Mouse (Mus musculus) stomach, postnatal 0 days (tissue): ENCODE data around the gene Fgfr2. TPM values are rescaled to one million over a fixed set of nuclear protein-coding genes. Genes with fewer than 3 reads are reported as not detected.

ENCODE experiments used
- ATAC-seq: fragments of 200-750 bp; cut with Nextera tagmentation; 2 replicates; pipeline ENCODE4 v1.8.0; 2017; ENCODE audit not compliant: low FRiP score, low TSS enrichment
- DNase-seq: peaks from one replicate; pipeline ENCODE4 v3.0.0-alpha.2; 2016; ENCODE audit warnings: low spot score
- H3K27ac ChIP-seq: fragments of 300-500 bp; sonication (generic); replicated peaks from 2 replicates; pipeline ENCODE4 v1.5.1; 2014; ENCODE audit warnings: mild to moderate bottlenecking, control low read depth
- H3K27me3 ChIP-seq: fragments of 300-500 bp; sonication (generic); 2 replicates; pipeline ENCODE4 v1.6.1; 2014; ENCODE audit warnings: low read length; ENCODE audit not compliant: control insufficient read depth, insufficient read depth
- H3K36me3 ChIP-seq: fragments of 300-500 bp; sonication (generic); 2 replicates; pipeline ENCODE4 v1.6.1; 2014; ENCODE audit warnings: low read length, mixed read lengths; ENCODE audit not compliant: control insufficient read depth, insufficient read depth
- H3K4me1 ChIP-seq: fragments of 300-500 bp; sonication (generic); replicated peaks from 2 replicates; pipeline ENCODE4 v1.6.1; 2014; ENCODE audit warnings: antibody characterized with exemption; ENCODE audit not compliant: control insufficient read depth, insufficient read depth
- H3K4me2 ChIP-seq: fragments of 300-500 bp; sonication (generic); replicated peaks from 2 replicates; pipeline ENCODE4 v1.6.1; 2014; ENCODE audit warnings: low read depth, mild to moderate bottlenecking, control low read depth, moderate library complexity
- H3K4me3 ChIP-seq: fragments of 300-500 bp; sonication (generic); 2 replicates; pipeline ENCODE4 v1.5.1; 2014; ENCODE audit warnings: low read depth, low read length, control low read depth
- H3K9ac ChIP-seq: fragments of 300-500 bp; sonication (generic); 2 replicates; pipeline ENCODE4 v1.6.1; 2014; ENCODE audit warnings: mild to moderate bottlenecking, low read length, control low read depth, mixed read lengths
- H3K9me3 ChIP-seq: fragments of 300-500 bp; sonication (generic); 2 replicates; pipeline ENCODE4 v1.6.1; 2016; ENCODE audit warnings: low read length; ENCODE audit not compliant: control insufficient read depth
- CTCF ChIP-seq: IDR thresholded peaks from 2 replicates; pipeline ENCODE4 v1.5.1; 2016; ENCODE audit warnings: antibody characterized with exemption, low read depth, mild to moderate bottlenecking, moderate library complexity
- EP300 ChIP-seq: optimal IDR thresholded peaks from 2 replicates; pipeline ENCODE3; 2016; ENCODE audit warnings: antibody characterized with exemption
- WGBS: fragments of 180-500 bp; shearing (Covaris S2); extraction: QIAGEN DNeasy Blood & Tissue Kit; methylation state at CpG from one replicate; pipeline ENCODE4 v1.1.7; 2014; 5-methylcytosine and 5-hydroxymethylcytosine counted together
- polyA plus RNA-seq: library from polyadenylated mRNA; unstranded; fragments of >200 nt; fragmentation: Nextera tagmentation; extraction: Ambion mirVana; gene quantifications from 2 replicates; pipeline ENCODE4 v1.2.1, GENCODE M21; 2015

Gene Fgfr2
- polyA plus RNA-seq, 1 experiment from 2014 or later = 60.8 TPM

- H3K4me3 ChIP-seq = no peak overlapping the region
- H3K4me2 ChIP-seq = no peak overlapping the region
- ATAC-seq = no peak
These were observed 736.8 kb downstream of the Fgfr2 start for GRCm38 (mm10) chr7:132386316-132386715.

GRCm38 (mm10) chr7:132385456-132386130 lies 737.6 kb downstream of the Fgfr2 start:
- Histone ChIP-seq H3K9ac (no peak overlapping the region), H3K27ac (no peak overlapping the region), H3K4me3 (no peak overlapping the region), H3K4me2 (no peak overlapping the region), H3K4me1 (no peaks in the 10 kb centered on the region), H3K27me3 (no peaks in the 10 kb centered on the region), H3K36me3 (no peaks in the 10 kb centered on the region), H3K9me3 (no peaks in the 10 kb centered on the region)
- TF ChIP-seq CTCF (no peak), EP300 (no peak)
- 31% methylated on average over 7 of the region's 7 CpGs for whole genome bisulfite sequencing
- no peak for ATAC-seq
- DNase-seq = no peak

More at GRCm38 (mm10) chr7:132386316-132386715, 736.8 kb downstream of the Fgfr2 start:
- no peak for DNase-seq
- WGBS = 31% methylated on average over 8 of the region's 8 CpGs
- H3K27me3 ChIP-seq = no peaks in the 10 kb centered on the region
- TF ChIP-seq EP300 (no peak), CTCF (no peak)
- no peaks in the 10 kb centered on the region for H3K9me3 ChIP-seq
- no peak overlapping the region for H3K27ac ChIP-seq
- no peak overlapping the region for H3K9ac ChIP-seq
- no peaks in the 10 kb centered on the region for H3K4me1 ChIP-seq
- no peaks in the 10 kb centered on the region for H3K36me3 ChIP-seq

GRCm38 (mm10) chr7:132384736-132385455 lies 738.3 kb downstream of the Fgfr2 start:
- H3K9ac ChIP-seq = no peak overlapping the region
- ATAC-seq (no peak), DNase-seq (no peak)
- no peak overlapping the region for H3K27ac ChIP-seq
- no peaks in the 10 kb centered on the region for H3K4me1 ChIP-seq
- no peaks in the 10 kb centered on the region for H3K9me3 ChIP-seq
- no peak overlapping the region for H3K4me3 ChIP-seq
- no peaks in the 10 kb centered on the region for H3K36me3 ChIP-seq
- H3K27me3 ChIP-seq = no peaks in the 10 kb centered on the region
- TF ChIP-seq CTCF = no peak
- no peak for TF ChIP-seq EP300
- 43% methylated on average over 8 of the region's 8 CpGs for WGBS
- H3K4me2 ChIP-seq = no peak overlapping the region

- no peak overlapping the region for H3K9ac ChIP-seq
- H3K4me1 ChIP-seq = no peaks in the 10 kb centered on the region
- DNase-seq = no peak
- no peak overlapping the region for H3K4me2 ChIP-seq
- TF ChIP-seq CTCF = no peak
- TF ChIP-seq EP300 = no peak
- no peak overlapping the region for H3K4me3 ChIP-seq
- WGBS = 36% methylated on average over 1 of the region's 1 CpGs
- H3K27me3 ChIP-seq = no peaks in the 10 kb centered on the region
- no peaks in the 10 kb centered on the region for H3K9me3 ChIP-seq
- H3K27ac ChIP-seq = no peak overlapping the region
- H3K36me3 ChIP-seq = no peaks in the 10 kb centered on the region
- ATAC-seq = no peak
These were observed 742.4 kb downstream of the Fgfr2 start for GRCm38 (mm10) chr7:132380634-132381336.

- H3K4me2 ChIP-seq = no peak overlapping the region
- WGBS = 63% methylated on average over 6 of the region's 6 CpGs
- no peak overlapping the region for H3K27ac ChIP-seq
- H3K9me3 ChIP-seq = no peaks in the 10 kb centered on the region
- H3K27me3 ChIP-seq = no peaks in the 10 kb centered on the region
- no peaks in the 10 kb centered on the region; the same call in 1 of the 2 replicates for H3K4me1 ChIP-seq
- TF ChIP-seq EP300 = no peak
- TF ChIP-seq CTCF = no peak
- no peak for ATAC-seq
- no peak overlapping the region for H3K9ac ChIP-seq
- no peaks in the 10 kb centered on the region for H3K36me3 ChIP-seq
- DNase-seq = no peak
- no peak overlapping the region for H3K4me3 ChIP-seq
These were observed 745.2 kb downstream of the Fgfr2 start for GRCm38 (mm10) chr7:132377913-132378312.
